In the genomic region with DNA sequence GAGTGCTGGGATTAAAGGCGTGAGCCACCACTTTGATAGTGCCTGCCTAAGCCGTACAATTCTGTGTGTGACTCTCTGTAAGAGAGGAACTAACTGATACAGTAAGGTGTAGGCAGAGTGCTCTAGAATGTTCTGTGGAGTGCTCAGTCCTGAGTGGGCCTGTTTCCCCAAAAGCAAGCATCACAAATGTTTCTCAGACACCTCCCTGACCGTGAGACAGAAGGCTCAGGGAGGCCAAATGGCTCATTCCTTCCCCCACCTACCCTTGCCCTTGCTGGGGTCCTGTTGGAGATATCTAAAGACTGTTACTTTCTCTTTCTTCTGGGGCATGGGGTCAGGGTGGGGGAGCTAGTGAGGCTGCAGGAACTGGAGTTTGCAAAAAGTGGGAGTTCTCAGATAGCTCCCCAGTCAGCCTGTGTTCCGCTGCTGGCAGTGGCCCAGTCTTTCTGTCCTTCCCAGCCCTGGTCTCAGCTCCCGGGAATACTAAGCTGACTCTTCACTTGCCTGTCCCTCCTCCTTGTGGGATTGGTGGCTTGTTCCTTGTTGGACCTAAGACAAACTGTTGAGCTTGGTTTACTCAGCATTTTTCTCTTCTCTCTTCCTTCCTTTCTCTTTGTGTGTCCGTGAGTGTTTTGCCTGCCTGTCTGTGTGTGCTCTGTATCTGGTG, we compare ENCODE assay signal across 10 mouse cellular contexts. TPM values are rescaled to one million over a fixed set of nuclear protein-coding genes. Genes with fewer than 3 reads are reported as not detected.
DNase-seq lines count a peak whose midpoint lies in the region; ATAC-seq and TF ChIP-seq lines count a peak whose summit lies in the region.
"Had no signal": no experiment of that assay in that cellular context is flagged by ENCODE, and none has a peak within 500 bp of the region (broad histone marks: within the 10 kb centered on the region; RNA-seq: fewer than 3 reads in every experiment).

No protein-coding gene starts in this region.

- no peak overlapping the region for H3K4me3 ChIP-seq in heart, embryonic 11.5 days (ENCODE audit: low read depth, low read length)
- H3K4me3 ChIP-seq in kidney, embryonic 14.5 days (ENCODE audit: low read length): no peak overlapping the region
- no peak overlapping the region for H3K4me3 ChIP-seq in cerebellum, adult 2 months (replicated peaks; ENCODE audit: insufficient read depth, low read depth, low read length)
- H3K4me3 ChIP-seq in hindbrain, embryonic 10.5 days: no peak overlapping the region
- H3K4me3 ChIP-seq: liver, embryonic 15.5 days; neural tube, embryonic 13.5 days had no signal

- TF ChIP-seq POLR2A in cerebellum, adult 2 months (IDR thresholded peaks at IDR 0.05; ENCODE audit: borderline replicate concordance, insufficient read depth, low read length): no peak

- no peak for ATAC-seq in heart, embryonic 11.5 days (replicated peaks; ENCODE audit: insufficient number of reproducible peaks, low FRiP score, low TSS enrichment)
- ATAC-seq in kidney, embryonic 14.5 days (ENCODE audit: low FRiP score, low TSS enrichment): peak; percentile 37; the same call in 1 of the 2 replicates

- H3K27me3 ChIP-seq in heart, embryonic 11.5 days (ENCODE audit: control insufficient read depth, insufficient read depth, low read length): no peaks in the 10 kb centered on the region
- no peaks in the 10 kb centered on the region for H3K27me3 ChIP-seq in kidney, embryonic 14.5 days (ENCODE audit: control insufficient read depth, insufficient read depth, low read length)
- H3K27me3 ChIP-seq in cerebellum, adult 2 months (ENCODE audit: control insufficient read depth, insufficient read depth, low read length): no peaks in the 10 kb centered on the region
- H3K27me3 ChIP-seq in hindbrain, embryonic 10.5 days (ENCODE audit: insufficient read depth, poor library complexity, severe bottlenecking): no peaks in the 10 kb centered on the region
- H3K27me3 ChIP-seq: liver, embryonic 15.5 days; neural tube, embryonic 13.5 days had no signal

- 53% methylated on average over 6 of the region's 6 CpGs for WGBS in heart, embryonic 11.5 days (ENCODE audit: insufficient replicate concordance)
- WGBS in kidney, embryonic 14.5 days: 56% methylated on average over 6 of the region's 6 CpGs
- WGBS in cerebellum, adult 2 months: 81% methylated on average over 6 of the region's 6 CpGs
- WGBS in hindbrain, embryonic 10.5 days: 78% methylated on average over 6 of the region's 6 CpGs

- no peaks in the 10 kb centered on the region for H3K36me3 ChIP-seq in heart, embryonic 11.5 days (ENCODE audit: control insufficient read depth, insufficient read depth, low read length)
- no peaks in the 10 kb centered on the region for H3K36me3 ChIP-seq in kidney, embryonic 14.5 days (ENCODE audit: control insufficient read depth, insufficient read depth, low read length)
- H3K36me3 ChIP-seq in hindbrain, embryonic 10.5 days: peaks cover 10% of the 10 kb centered on the region; the same call in 1 of the 2 replicates
- H3K36me3 ChIP-seq: liver, embryonic 15.5 days had no signal

- TF ChIP-seq CTCF in cerebellum, adult 2 months (IDR thresholded peaks at IDR 0.05; ENCODE audit: borderline replicate concordance, insufficient read depth, low read depth, low read length): no peak

- H3K27ac ChIP-seq in heart, embryonic 11.5 days (ENCODE audit: low read depth, low read length): no peak overlapping the region
- peak overlapping the region; percentile 52 for H3K27ac ChIP-seq in kidney, embryonic 14.5 days (ENCODE audit: low read depth, low read length)
- H3K27ac ChIP-seq in cerebellum, adult 2 months (ENCODE audit: insufficient read depth, low read length): no peak overlapping the region
- no peak overlapping the region for H3K27ac ChIP-seq in hindbrain, embryonic 10.5 days
- H3K27ac ChIP-seq: liver, embryonic 15.5 days; neural tube, embryonic 13.5 days had no signal

- H3K4me2 ChIP-seq in heart, embryonic 11.5 days: no peak overlapping the region
- H3K4me2 ChIP-seq in kidney, embryonic 14.5 days (replicated peaks; ENCODE audit: low read depth, low read length): no peak overlapping the region
- H3K4me2 ChIP-seq: liver, embryonic 15.5 days; neural tube, embryonic 13.5 days had no signal

- no peaks in the 10 kb centered on the region for H3K4me1 ChIP-seq in heart, embryonic 11.5 days (ENCODE audit: control insufficient read depth, insufficient read depth, low read length)
- H3K4me1 ChIP-seq in kidney, embryonic 14.5 days (ENCODE audit: control insufficient read depth, insufficient read depth, low read length): peaks cover 15% of the 10 kb centered on the region; the same call in 1 of the 2 replicates
- H3K4me1 ChIP-seq in cerebellum, adult 2 months (ENCODE audit: control insufficient read depth, insufficient read depth, low read length): no peaks in the 10 kb centered on the region
- no peaks in the 10 kb centered on the region; the same call in 1 of the 2 replicates for H3K4me1 ChIP-seq in hindbrain, embryonic 10.5 days (replicated peaks)

- H3K9me3 ChIP-seq in heart, embryonic 11.5 days (replicated peaks; ENCODE audit: control insufficient read depth, low read length): no peaks in the 10 kb centered on the region
- H3K9me3 ChIP-seq in kidney, embryonic 14.5 days (ENCODE audit: control insufficient read depth, low read length): no peaks in the 10 kb centered on the region
- H3K9me3 ChIP-seq in hindbrain, embryonic 10.5 days: no peaks in the 10 kb centered on the region
- H3K9me3 ChIP-seq: liver, embryonic 15.5 days; neural tube, embryonic 13.5 days had no signal

- no peak overlapping the region for H3K9ac ChIP-seq in heart, embryonic 11.5 days (ENCODE audit: low read depth, low read length)
- H3K9ac ChIP-seq in kidney, embryonic 14.5 days (ENCODE audit: low read depth, low read length): no peak overlapping the region
- H3K9ac ChIP-seq: liver, embryonic 15.5 days; neural tube, embryonic 13.5 days had no signal

- peak; percentile 94 for DNase-seq in heart, adult 11 months
- DNase-seq in thymus, postnatal 14 days: peak; percentile 5
- DNase-seq in thymus, adult 18-20 months: no peak
- peak; percentile 33 for DNase-seq in testis, postnatal 14 days (ENCODE audit: low spot score)
- no peak for DNase-seq in cerebellum, adult 2 months
- DNase-seq in hindbrain, embryonic 10.5 days (ENCODE audit: low spot score): no peak

RNA-seq across cellular contexts. Expression of gene Zfp618, which starts 55.8 kb away (rescaled TPM):
- 11.6 and 12.3 TPM in 2 replicates for polyA plus RNA-seq in heart, embryonic 11.5 days (2014; fragmentation: Nextera tagmentation; extraction: Ambion mirVana)
- polyA plus RNA-seq in kidney, embryonic 14.5 days (2014; fragmentation: Nextera tagmentation; extraction: Ambion mirVana): 31.5 and 41.1 TPM in 2 replicates
- polyA plus RNA-seq in cerebellum, adult 2 months (2012; rRNA removed): 2.6 and 2.7 TPM in 2 replicates
- polyA plus RNA-seq in hindbrain, embryonic 10.5 days (2016; fragmentation: Nextera tagmentation; extraction: Ambion mirVana): 26.5 and 32.7 TPM in 2 replicates

Comparison
In these comparisons a context has a peak if more than half of its experiments do, and no peak if none do; other contexts are left out.
1. DNase-seq: peak in heart, adult 11 months (single experiment), thymus, postnatal 14 days (single experiment) and testis, postnatal 14 days (single experiment); none in thymus, adult 18-20 months (0 of 2), cerebellum, adult 2 months (0 of 2) and hindbrain, embryonic 10.5 days (single experiment).